Mouse (Mus musculus): Measurements from ENCODE around the gene C77080.

DNA sequence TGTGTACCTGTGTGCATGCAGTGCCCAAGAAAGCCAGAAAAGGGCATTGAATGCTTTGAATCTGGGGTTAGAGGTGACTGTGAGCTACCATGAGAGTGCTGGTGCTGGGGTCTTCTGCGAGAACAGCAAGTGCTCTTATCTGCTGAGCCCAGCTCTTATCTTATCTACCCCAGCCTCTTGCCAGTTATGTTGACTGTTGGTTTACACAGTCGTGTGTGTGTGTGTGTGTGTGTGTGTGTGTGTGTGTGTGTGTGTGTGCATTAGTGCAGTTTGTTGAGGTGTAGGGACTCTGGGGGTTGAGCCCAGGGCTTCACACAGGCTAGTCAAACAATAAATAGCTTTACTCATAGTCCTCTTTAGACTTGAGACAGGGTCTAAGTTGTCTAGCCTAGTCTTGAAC is 34.0 kb upstream of the C77080 start:
- TF ChIP-seq CTCF (IDR thresholded peaks at IDR 0.05; ENCODE audit: low read depth) (no peak), EP300 (IDR thresholded peaks at IDR 0.05; ENCODE audit: low read depth) (peak; percentile 87)

All from liver, embryonic 14.5 days (tissue).